In the genomic region with DNA sequence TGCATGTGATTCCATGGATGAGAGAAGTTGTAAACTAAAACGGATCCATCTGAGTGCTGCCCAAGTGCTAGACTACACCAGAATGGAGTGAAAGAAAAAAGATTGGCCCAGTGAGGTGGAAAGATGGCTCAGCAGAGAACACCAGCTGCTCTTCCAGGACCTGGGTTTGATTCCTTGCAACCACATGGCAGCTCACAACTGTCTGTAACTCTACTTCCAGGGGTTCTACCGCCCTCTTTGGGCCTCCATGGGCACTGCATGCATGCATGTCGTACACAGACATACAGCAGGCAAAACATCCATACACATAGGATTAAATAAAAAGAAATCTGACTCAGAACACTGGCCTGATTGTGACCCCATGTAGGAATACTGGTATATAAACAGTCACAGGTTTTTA, we compare ENCODE assay signal across 11 mouse cellular contexts. TPM values are rescaled to one million over a fixed set of nuclear protein-coding genes. Genes with fewer than 3 reads are reported as not detected.
DNase-seq lines count a peak whose midpoint lies in the region; ATAC-seq and TF ChIP-seq lines count a peak whose summit lies in the region.
"Had no signal": no experiment of that assay in that cellular context is flagged by ENCODE, and none has a peak within 500 bp of the region (broad histone marks: within the 10 kb centered on the region; RNA-seq: fewer than 3 reads in every experiment).

No protein-coding gene starts in this region.

- H3K4me1 ChIP-seq in E14TG2a.4 (replicated peaks; ENCODE audit: low read depth, low read length) = no peaks in the 10 kb centered on the region

- H3K27me3 ChIP-seq in E14TG2a.4 (ENCODE audit: insufficient read depth, low read length) = no peaks in the 10 kb centered on the region
- H3K27me3 ChIP-seq in Patski = no peaks in the 10 kb centered on the region

- peaks cover 33% of the 10 kb centered on the region for H3K36me3 ChIP-seq in E14TG2a.4 (ENCODE audit: insufficient read depth, low read length)

- POLR2A ChIA-PET in Patski (lab: Charles Lee) = no interaction called here

- peak; percentile 23 for DNase-seq in kidney, postnatal 10 days
- DNase-seq in kidney, adult 8-10 months = no peak
- DNase-seq in Patski (ENCODE audit: low read depth, low spot score) = no peak
- no peak for DNase-seq in right cerebral cortex, adult 18-20 months
- DNase-seq in urinary bladder, adult 2 months (ENCODE audit: low spot score) = no peak
- DNase-seq: embryo, embryonic 11 days; heart, postnatal 36 days; lung, postnatal 4 days; retina, postnatal 1 day had no signal

- no peak overlapping the region for H3K4me3 ChIP-seq in E14TG2a.4 (replicated peaks; ENCODE audit: low read length)

- in situ Hi-C loops in Patski (cut with MboI; ENCODE audit: low pct_unique_long_range_greater_than_20kb) = loop anchor here (5.0 kb wide), 2 partner anchors 84 to 179 kb away; no protein-coding TSS in a partner anchor

- no peaks in the 10 kb centered on the region for H3K9me3 ChIP-seq in E14TG2a.4 (ENCODE audit: low read length)

- CTCF ChIA-PET in Patski (lab: Charles Lee) = no interaction called here

- ATAC-seq in Patski = no peak
- ATAC-seq in megakaryocyte-erythroid progenitor cell, adult 5-6 weeks (replicated peaks; ENCODE audit: low FRiP score, low TSS enrichment, poor library complexity, severe bottlenecking) = 0 out of 2 replicates have a peak, but pooled peaks have one; percentile 44

- peak; percentile 81 for TF ChIP-seq CTCF in E14TG2a.4 (conservative IDR thresholded peaks at IDR 0.05; ENCODE audit: low read length)
- TF ChIP-seq CTCF in Patski (IDR thresholded peaks at IDR 0.05) = peak; percentile 52

RNA-seq across cellular contexts. Expression of a gene that starts 52.9 kb away (rescaled TPM):
- polyA plus RNA-seq in Patski (2021) = 48.9 TPM
- 2.1 and 5.3 TPM in 2 replicates for total RNA-seq in megakaryocyte-erythroid progenitor cell, adult 5-6 weeks (2014; fragmentation: Nextera tagmentation)
- 1.2 and 5.1 TPM in 2 replicates for total RNA-seq in megakaryocyte-erythroid progenitor cell, adult 5-6 weeks (2017)
- polyA plus RNA-seq in urinary bladder, adult 2 months (2012; rRNA removed) = 32.8 and 34.8 TPM in 2 replicates

RNA-seq across cellular contexts. Expression of a gene that starts 53.9 kb away (rescaled TPM):
- 14.2 TPM for polyA plus RNA-seq in Patski (2021)
- total RNA-seq in megakaryocyte-erythroid progenitor cell, adult 5-6 weeks (2014; fragmentation: Nextera tagmentation) = 7.2 and 8.0 TPM in 2 replicates
- total RNA-seq in megakaryocyte-erythroid progenitor cell, adult 5-6 weeks (2017) = 5.9 and 6.1 TPM in 2 replicates
- polyA plus RNA-seq in urinary bladder, adult 2 months (2012; rRNA removed) = 7.7 and 8.7 TPM in 2 replicates
